Mouse (Mus musculus): ENCODE data around the gene Cort. TPM values are rescaled to one million over a fixed set of nuclear protein-coding genes. Genes with fewer than 3 reads are reported as not detected.

Cort gene
- polyA plus RNA-seq, 1 experiment from 2014 or later = 0.19 TPM

DNA sequence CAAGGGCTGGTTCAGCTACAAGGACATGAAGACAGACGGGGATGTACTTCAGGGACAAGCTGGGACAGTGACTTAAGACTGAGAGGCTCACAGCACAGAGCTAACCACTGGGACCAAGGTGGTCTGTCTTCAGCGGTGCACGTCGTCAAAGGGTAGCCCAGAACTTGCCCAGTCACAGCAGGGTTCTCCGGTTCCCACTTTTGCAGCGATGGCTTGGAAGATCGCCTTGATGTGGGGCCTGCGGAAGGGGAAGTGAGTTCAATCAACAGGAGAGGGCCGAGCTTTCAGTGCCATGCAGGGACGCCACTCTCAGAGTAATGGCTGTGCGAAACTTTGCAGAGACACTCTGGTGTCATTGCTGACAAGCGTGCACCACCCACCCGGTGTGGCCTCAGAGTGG, 33.3 kb upstream of the Cort start:
- H3K4me3 ChIP-seq = no peak overlapping the region
- no peak overlapping the region for H3K27ac ChIP-seq (replicated peaks)
- DNase-seq (ENCODE audit: low spot score) = no peak
- no peaks in the 10 kb centered on the region for H3K27me3 ChIP-seq (ENCODE audit: low read depth, poor library complexity, severe bottlenecking)
- WGBS = 90% methylated on average over 13 of the region's 13 CpGs
- H3K4me1 ChIP-seq = 0 out of 2 replicates have a peak, but pooled peaks cover 5% of the 10 kb centered on the region
- H3K9me3 ChIP-seq (replicated peaks) = no peaks in the 10 kb centered on the region
- H3K36me3 ChIP-seq = peaks cover 98% of the 10 kb centered on the region

DNA sequence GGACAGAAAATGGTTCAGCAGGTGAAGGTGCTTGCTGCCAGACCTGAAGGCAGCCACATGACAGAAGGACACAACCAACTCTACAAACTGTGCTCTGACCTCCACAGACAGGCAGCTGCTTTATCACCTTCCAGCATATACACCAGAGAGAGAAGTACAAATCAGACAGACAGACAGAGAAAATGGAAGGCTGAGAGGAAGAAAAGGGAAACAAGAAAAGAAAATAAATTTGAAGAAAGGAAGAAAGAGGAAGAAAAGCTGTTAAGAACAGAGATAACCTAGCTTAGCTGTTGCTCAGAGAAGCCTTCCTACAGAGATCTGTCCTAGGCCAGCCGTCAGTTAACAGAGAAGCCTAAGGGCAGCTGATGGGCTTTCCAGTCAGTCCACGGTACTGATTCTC, 32.6 kb upstream of the Cort start:
- peaks cover 100% of the 10 kb centered on the region for H3K36me3 ChIP-seq
- no peak overlapping the region for H3K4me3 ChIP-seq

GRCm38 (mm10) chr4:149157415-149157973, 30.9 kb upstream of the Cort start:
- H3K36me3 ChIP-seq = peaks cover 100% of the 10 kb centered on the region
- H3K4me1 ChIP-seq = no peaks in the 10 kb centered on the region
- WGBS = 95% methylated on average over 8 of the region's 8 CpGs
- no peaks in the 10 kb centered on the region for H3K9me3 ChIP-seq (replicated peaks)
- H3K27me3 ChIP-seq (ENCODE audit: low read depth, poor library complexity, severe bottlenecking) = no peaks in the 10 kb centered on the region
- no peak overlapping the region for H3K27ac ChIP-seq (replicated peaks)
- no peak overlapping the region for H3K4me3 ChIP-seq
- no peak for DNase-seq (ENCODE audit: low spot score)

More for the DNA sequence above, 32.6 kb upstream of the Cort start:
- DNase-seq (ENCODE audit: low spot score) = no peak
- Histone ChIP-seq H3K9me3 (replicated peaks) (no peaks in the 10 kb centered on the region), H3K4me1 (0 out of 2 replicates have a peak, but pooled peaks cover 3% of the 10 kb centered on the region), H3K27ac (replicated peaks) (no peak overlapping the region), H3K27me3 (ENCODE audit: low read depth, poor library complexity, severe bottlenecking) (no peaks in the 10 kb centered on the region)
- WGBS = 87% methylated on average over 2 of the region's 2 CpGs

- Histone ChIP-seq H3K4me3 (no peak overlapping the region), H3K27me3 (ENCODE audit: low read depth, poor library complexity, severe bottlenecking) (no peaks in the 10 kb centered on the region), H3K4me1 (no peaks in the 10 kb centered on the region), H3K27ac (replicated peaks) (no peak overlapping the region), H3K9me3 (replicated peaks) (no peaks in the 10 kb centered on the region), H3K36me3 (peaks cover 100% of the 10 kb centered on the region)
- DNase-seq (ENCODE audit: low spot score) = no peak
- 95% methylated on average over 6 of the region's 6 CpGs for WGBS
Observed at GRCm38 (mm10) chr4:149155711-149156110, 29.1 kb upstream of the Cort start.

DNA sequence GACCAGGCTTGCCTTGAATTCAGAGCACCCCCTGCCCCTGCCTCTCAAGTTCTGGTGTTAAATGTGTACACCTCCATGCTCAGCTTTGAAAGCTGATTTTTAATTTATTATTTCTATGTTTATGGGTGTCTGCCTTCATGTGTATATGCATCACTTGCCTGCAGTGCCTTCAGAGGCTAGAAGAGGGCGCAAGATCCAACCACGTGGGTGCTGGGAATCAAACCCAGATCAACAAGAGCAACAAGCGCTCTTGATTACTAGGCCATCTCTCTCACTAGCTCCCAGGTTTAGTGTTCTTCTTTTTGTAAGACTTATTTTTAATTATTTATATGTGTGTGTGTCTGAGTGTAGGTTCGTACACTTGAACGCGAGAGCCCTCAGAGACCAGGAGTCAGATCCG, 28.3 kb upstream of the Cort start:
- H3K27me3 ChIP-seq (ENCODE audit: low read depth, poor library complexity, severe bottlenecking) = no peaks in the 10 kb centered on the region
- H3K9me3 ChIP-seq (replicated peaks) = no peaks in the 10 kb centered on the region
- H3K27ac ChIP-seq (replicated peaks) = no peak overlapping the region
- H3K4me1 ChIP-seq = peaks cover 3% of the 10 kb centered on the region; the same call in 1 of the 2 replicates
- no peak for DNase-seq (ENCODE audit: low spot score)
- WGBS = 96% methylated on average over 7 of the region's 7 CpGs
- peaks cover 100% of the 10 kb centered on the region for H3K36me3 ChIP-seq
- no peak overlapping the region for H3K4me3 ChIP-seq

- DNase-seq (ENCODE audit: low spot score) = no peak
- peaks cover 68% of the 10 kb centered on the region for H3K36me3 ChIP-seq
Observed at GRCm38 (mm10) chr4:149150721-149151120, 24.2 kb upstream of the Cort start.

DNA sequence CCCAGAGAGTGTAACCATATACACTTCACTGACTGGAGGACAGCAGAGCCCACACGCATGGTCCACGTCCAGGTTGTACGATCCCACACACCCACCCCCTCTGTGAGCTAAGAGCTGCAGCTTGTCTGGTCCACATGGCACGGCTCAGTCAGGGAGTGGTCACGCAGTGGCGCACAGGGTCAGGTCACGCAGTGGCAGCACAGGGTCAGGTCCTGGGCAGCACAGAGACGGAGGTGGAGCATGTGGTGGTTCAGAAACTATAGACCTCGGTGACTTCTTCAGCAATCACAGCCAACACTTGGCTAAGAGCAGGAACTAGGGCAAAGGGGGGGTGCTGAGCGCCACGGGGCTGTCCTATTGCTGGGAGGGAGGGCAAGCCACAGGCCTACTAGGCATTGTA, 23.7 kb upstream of the Cort start:
- DNase-seq (ENCODE audit: low spot score) = no peak
- H3K27ac ChIP-seq (replicated peaks) = no peak overlapping the region
- H3K4me3 ChIP-seq = no peak overlapping the region
- peaks cover 14% of the 10 kb centered on the region for H3K4me1 ChIP-seq
- peaks cover 64% of the 10 kb centered on the region for H3K36me3 ChIP-seq
- no peaks in the 10 kb centered on the region for H3K27me3 ChIP-seq (ENCODE audit: low read depth, poor library complexity, severe bottlenecking)
- no peaks in the 10 kb centered on the region for H3K9me3 ChIP-seq (replicated peaks)
- WGBS = 88% methylated on average over 11 of the region's 11 CpGs

More at GRCm38 (mm10) chr4:149150721-149151120, 24.2 kb upstream of the Cort start:
- Histone ChIP-seq H3K9me3 (replicated peaks) (no peaks in the 10 kb centered on the region), H3K4me3 (no peak overlapping the region), H3K27ac (replicated peaks) (no peak overlapping the region), H3K27me3 (ENCODE audit: low read depth, poor library complexity, severe bottlenecking) (no peaks in the 10 kb centered on the region), H3K4me1 (peaks cover 13% of the 10 kb centered on the region)
- WGBS = 90% methylated on average over 11 of the region's 11 CpGs

- Histone ChIP-seq H3K9me3 (replicated peaks) (no peaks in the 10 kb centered on the region), H3K27me3 (ENCODE audit: low read depth, poor library complexity, severe bottlenecking) (no peaks in the 10 kb centered on the region), H3K4me3 (no peak overlapping the region), H3K4me1 (peaks cover 21% of the 10 kb centered on the region), H3K36me3 (peaks cover 57% of the 10 kb centered on the region), H3K27ac (replicated peaks) (0 out of 2 replicates have a peak overlapping the region, but pooled peaks have one; percentile 9)
- DNase-seq (ENCODE audit: low spot score) = no peak
- WGBS = 76% methylated on average over 7 of the region's 7 CpGs
Observed at GRCm38 (mm10) chr4:149149611-149150010, 23.0 kb upstream of the Cort start.

GRCm38 (mm10) chr4:149149196-149149595, 22.6 kb upstream of the Cort start:
- Histone ChIP-seq H3K27ac (replicated peaks) (0 out of 2 replicates have a peak overlapping the region, but pooled peaks have one; percentile 9), H3K4me1 (peaks cover 22% of the 10 kb centered on the region), H3K27me3 (ENCODE audit: low read depth, poor library complexity, severe bottlenecking) (no peaks in the 10 kb centered on the region), H3K36me3 (peaks cover 53% of the 10 kb centered on the region), H3K4me3 (no peak overlapping the region), H3K9me3 (replicated peaks) (no peaks in the 10 kb centered on the region)
- 86% methylated on average over 9 of the region's 9 CpGs for WGBS
- DNase-seq (ENCODE audit: low spot score) = no peak

DNA sequence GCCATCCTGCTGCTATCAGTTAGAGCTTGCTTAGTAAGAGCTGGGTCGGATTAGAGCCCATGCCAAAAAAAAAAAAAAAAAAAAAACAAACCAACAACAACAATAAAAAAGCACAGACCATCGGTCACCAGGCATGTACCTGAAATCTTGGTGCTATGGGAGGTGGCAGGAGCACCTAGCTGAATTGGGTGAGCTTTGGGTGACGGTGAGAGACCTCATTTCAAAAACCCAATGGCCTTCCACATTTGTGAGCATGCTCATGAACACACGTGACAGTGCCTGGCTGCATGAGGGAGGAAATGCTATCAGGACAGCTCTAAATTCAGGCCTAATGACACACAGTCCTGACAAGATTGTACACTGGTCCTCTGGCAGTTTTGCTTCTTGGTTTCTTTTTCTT, 21.5 kb upstream of the Cort start:
- no peak overlapping the region for H3K27ac ChIP-seq (replicated peaks)
- peaks cover 22% of the 10 kb centered on the region for H3K4me1 ChIP-seq
- no peak for DNase-seq (ENCODE audit: low spot score)
- 83% methylated on average over 4 of the region's 4 CpGs for WGBS
- H3K9me3 ChIP-seq (replicated peaks) = no peaks in the 10 kb centered on the region
- no peak overlapping the region for H3K4me3 ChIP-seq
- H3K27me3 ChIP-seq (ENCODE audit: low read depth, poor library complexity, severe bottlenecking) = no peaks in the 10 kb centered on the region; the same call in 1 of the 2 replicates
- peaks cover 42% of the 10 kb centered on the region for H3K36me3 ChIP-seq

GRCm38 (mm10) chr4:149147528-149147927, 21.0 kb upstream of the Cort start:
- no peaks in the 10 kb centered on the region for H3K9me3 ChIP-seq (replicated peaks)
- 87% methylated on average over 7 of the region's 7 CpGs for WGBS
- peaks cover 22% of the 10 kb centered on the region for H3K4me1 ChIP-seq
- H3K4me3 ChIP-seq = no peak overlapping the region
- no peak for DNase-seq (ENCODE audit: low spot score)
- peaks cover 37% of the 10 kb centered on the region for H3K36me3 ChIP-seq
- no peak overlapping the region for H3K27ac ChIP-seq (replicated peaks)
- H3K27me3 ChIP-seq (ENCODE audit: low read depth, poor library complexity, severe bottlenecking) = no peaks in the 10 kb centered on the region; the same call in 1 of the 2 replicates

- H3K36me3 ChIP-seq = peaks cover 13% of the 10 kb centered on the region
Observed at GRCm38 (mm10) chr4:149145151-149145550, 18.6 kb upstream of the Cort start.

DNA sequence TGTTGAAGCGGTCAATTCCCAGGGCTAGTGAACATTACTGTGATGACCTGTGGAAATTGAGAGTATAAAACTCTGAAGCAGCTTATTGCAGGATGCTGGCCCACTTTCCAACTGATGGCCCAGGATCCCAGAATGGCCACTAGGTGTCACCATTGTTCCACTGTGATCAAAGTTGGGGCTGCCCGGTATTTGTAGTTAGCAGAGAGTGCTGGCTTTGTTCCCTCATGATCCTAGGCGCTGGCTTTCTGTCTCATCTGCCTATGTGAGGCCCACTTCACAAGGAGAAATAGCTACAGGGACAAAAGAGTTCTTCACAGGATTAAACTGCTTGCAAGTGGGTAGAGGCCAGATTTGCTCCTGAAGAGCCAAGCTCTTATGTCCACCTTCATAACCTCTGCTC, 17.9 kb upstream of the Cort start:
- Histone ChIP-seq H3K4me3 (peak overlapping the region; percentile 7; the same call in 1 of the 2 replicates), H3K36me3 (peaks cover 6% of the 10 kb centered on the region), H3K27me3 (ENCODE audit: low read depth, poor library complexity, severe bottlenecking) (no peaks in the 10 kb centered on the region; the same call in 1 of the 2 replicates), H3K27ac (replicated peaks) (peak overlapping the region; percentile 78), H3K4me1 (peaks cover 20% of the 10 kb centered on the region), H3K9me3 (replicated peaks) (no peaks in the 10 kb centered on the region)
- WGBS = 5% methylated on average over 3 of the region's 3 CpGs
- DNase-seq (ENCODE audit: low spot score) = peak; percentile 86

More at GRCm38 (mm10) chr4:149145151-149145550, 18.6 kb upstream of the Cort start:
- WGBS = 73% methylated on average over 4 of the region's 4 CpGs
- peak overlapping the region; percentile 78 for H3K27ac ChIP-seq (replicated peaks)
- H3K4me3 ChIP-seq = no peak overlapping the region
- no peaks in the 10 kb centered on the region for H3K9me3 ChIP-seq (replicated peaks)
- peaks cover 20% of the 10 kb centered on the region for H3K4me1 ChIP-seq
- H3K27me3 ChIP-seq (ENCODE audit: low read depth, poor library complexity, severe bottlenecking) = no peaks in the 10 kb centered on the region; the same call in 1 of the 2 replicates
- no peak for DNase-seq (ENCODE audit: low spot score)

Data from midbrain, embryonic 10.5 days (tissue).